Mouse (Mus musculus) adrenal gland, adult 10 weeks (tissue): ENCODE results near the gene Nptx1. TPM values are rescaled to one million over a fixed set of nuclear protein-coding genes. Genes with fewer than 3 reads are reported as not detected.

Source experiments
- polyA plus RNA-seq: library from polyadenylated mRNA; stranded (reverse); fragments of 350-450 nt; fragmentation: Illumina TruSeq; extraction: RNeasy Lipid Tissue Mini Kit (QIAGEN cat#74804); gene quantifications from one replicate; pipeline ENCODE4 v1.2.3, GENCODE M21; 2014; ENCODE audit warnings: low read depth, low replicate concordance

Gene Nptx1
- polyA plus RNA-seq = 1.7 TPM

GRCm38 (mm10) chr11:119547183-119547921, at the start of gene Nptx1:
Gene Nptx1 (minus strand): TSS chr11:119547753.

GRCm38 (mm10) chr11:119490861-119491689, 56.5 kb downstream of the Nptx1 start, which contains the start of gene Endov:
Gene Endov (plus strand): TSS chr11:119491347.

Other genes starting within 250 kb of the Nptx1 start
- 83.0 TPM for gene Eif4a3, start 247.7 kb downstream of the Nptx1 start, polyA plus RNA-seq
- gene Card14, start 240.0 kb downstream of the Nptx1 start, polyA plus RNA-seq = not detected
- gene Sgsh, start 192.2 kb downstream of the Nptx1 start, polyA plus RNA-seq = 3.0 TPM
- gene Slc26a11, start 192.2 kb downstream of the Nptx1 start, polyA plus RNA-seq = 3.2 TPM
- gene Rnf213, start 154.7 kb downstream of the Nptx1 start, polyA plus RNA-seq = 59.5 TPM
- 0.35 TPM for gene Endov, start 56.4 kb downstream of the Nptx1 start, polyA plus RNA-seq
- gene Rptor, start 55.2 kb upstream of the Nptx1 start, polyA plus RNA-seq = 3.3 TPM